Mouse (Mus musculus): ENCODE data around the gene Stra6.
A peak's percentile ranks its signal among the peaks of the same experiment; 100 is the strongest.

The Stra6 gene

DNA sequence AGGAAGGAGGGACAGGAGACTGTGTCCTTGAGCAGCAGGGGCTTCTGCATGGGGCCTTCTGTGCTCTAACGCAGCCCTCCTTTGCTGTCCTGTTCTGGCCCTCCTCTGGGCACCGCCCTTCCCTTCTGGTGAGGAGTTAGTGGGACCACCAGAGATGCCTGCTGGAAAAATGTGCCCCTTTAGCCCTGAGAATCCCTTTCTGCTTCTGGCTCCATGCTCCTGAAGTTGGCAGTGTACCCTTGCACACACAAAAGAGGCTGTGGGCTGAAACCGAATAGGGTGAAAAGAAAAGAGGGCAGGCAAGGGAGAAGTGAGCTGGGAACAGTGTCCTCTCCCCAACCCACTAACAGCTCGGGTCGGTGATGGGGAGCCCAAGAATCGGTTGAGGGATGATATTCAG lies 14.4 kb upstream of the Stra6 start:
- DNase-seq (ENCODE audit: low read depth, low spot score): no peak

DNA sequence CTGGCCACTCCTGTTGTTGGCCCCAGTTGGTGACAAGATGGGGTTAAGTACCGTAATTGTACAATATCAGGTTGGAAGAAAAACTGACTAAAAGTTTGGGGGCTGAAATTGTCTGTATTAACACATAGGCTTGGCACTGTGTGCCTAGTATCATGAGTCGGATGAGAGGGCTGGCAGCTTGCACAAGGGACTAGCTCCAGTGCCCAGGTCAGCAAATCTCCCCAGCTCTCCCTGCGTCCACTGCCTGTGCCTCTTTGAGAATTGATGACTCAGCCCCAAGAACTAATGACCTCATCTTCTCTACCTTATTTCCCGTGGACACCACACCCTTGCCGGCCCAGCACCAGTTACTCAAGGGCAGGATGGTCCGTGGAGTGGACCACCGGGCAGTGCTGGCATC lies 13.7 kb upstream of the Stra6 start:
- no peak for DNase-seq (ENCODE audit: low read depth, low spot score)

DNA sequence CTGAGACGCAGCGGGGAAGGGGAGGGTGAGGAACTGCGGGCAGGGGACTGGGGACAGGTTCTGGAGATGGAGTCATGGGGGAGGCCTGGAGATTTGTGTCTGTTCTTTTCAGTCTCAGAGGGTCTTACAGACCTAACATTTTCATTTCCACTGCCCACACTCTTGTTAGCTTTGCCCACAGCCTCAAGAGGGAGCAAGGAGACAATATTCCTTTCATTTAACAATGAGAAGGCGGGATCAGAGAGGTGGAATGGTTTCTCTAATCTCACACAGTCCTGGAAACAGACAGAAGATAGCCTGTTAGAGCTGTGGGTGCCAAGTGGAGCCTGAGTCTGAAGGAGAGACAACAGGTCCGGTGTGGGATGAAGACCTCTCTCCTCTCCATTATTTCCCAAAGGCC lies 11.7 kb upstream of the Stra6 start:
- no peak for DNase-seq (ENCODE audit: low read depth, low spot score)

DNA sequence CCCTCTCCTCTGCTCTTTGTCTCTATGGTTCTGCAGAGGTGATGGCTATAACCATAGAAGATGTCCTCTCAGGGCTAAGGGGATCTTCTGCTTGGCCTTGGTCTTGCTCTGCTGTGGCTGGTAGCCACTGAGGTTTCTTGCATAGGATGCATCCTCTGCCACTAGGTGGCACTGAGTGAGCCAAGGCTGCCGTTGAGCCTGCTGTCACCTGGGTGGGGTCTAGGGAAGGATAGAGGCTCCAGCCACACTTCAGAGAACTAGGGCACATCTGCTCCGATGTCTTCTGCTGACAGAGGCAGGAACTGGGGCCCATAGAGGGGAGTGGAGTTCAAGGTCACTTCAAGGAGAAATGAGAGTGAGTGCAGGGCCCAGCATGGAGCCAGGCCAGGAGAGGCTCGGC lies 10.5 kb upstream of the Stra6 start:
- no peak for DNase-seq (ENCODE audit: low read depth, low spot score)

DNA sequence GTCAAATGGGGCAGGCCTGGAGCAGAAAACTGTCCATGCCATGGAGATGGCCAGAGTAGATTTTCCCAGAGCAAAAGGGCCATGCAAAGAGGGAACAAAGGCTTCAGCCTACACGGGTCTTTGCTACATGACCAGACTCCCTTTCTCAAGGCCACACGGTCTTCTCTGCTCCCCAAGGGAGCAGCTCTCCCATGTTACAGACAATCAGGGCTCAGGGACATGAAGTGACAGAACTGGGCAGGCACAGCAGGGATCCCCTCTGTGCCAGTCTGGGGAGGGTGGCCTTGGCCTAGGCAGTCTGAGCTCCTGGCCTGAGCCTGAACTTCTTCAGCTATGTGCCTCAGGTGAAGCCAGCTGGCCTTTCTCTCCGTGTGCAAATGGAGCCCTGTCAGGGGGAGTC lies 10.0 kb upstream of the Stra6 start:
- DNase-seq (ENCODE audit: low read depth, low spot score): no peak

DNA sequence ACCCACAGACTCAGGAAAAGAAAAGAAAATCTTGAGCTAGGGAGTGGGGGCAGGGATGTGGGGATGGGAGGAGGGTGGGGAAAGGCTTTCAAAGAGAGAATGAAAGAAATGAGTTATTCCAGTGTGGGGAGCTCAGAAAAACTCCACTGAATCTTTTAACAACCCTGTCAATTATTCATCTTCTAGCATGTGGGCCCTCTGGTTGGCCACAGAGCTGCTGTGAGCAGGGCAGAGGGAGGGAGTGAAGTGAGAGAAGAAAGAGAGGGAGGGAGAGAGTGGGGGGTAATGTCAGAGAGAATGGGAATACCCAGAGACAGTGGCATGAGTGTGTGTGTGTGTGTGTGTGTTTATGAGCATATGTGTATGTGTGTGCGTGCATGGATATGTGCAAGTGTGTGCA lies 9.6 kb upstream of the Stra6 start:
- DNase-seq (ENCODE audit: low read depth, low spot score): no peak

DNA sequence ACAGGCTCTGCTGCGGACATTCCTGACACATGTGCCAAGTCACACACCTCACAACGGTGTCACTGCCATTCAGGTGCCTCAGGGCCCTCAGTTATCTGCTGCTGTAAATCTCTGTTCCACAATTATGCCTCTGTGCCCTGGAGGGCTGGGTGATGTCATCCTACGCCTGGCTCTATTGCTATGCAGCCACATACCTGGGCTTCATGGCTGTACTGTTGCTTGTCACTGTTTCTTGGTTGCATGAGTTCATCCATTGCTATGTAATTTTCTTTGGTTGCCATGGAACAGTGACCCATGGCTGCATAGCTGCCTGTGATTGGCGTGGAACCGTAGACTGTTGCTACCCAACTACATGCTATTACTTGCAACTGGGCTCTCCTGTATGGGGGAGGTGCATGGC lies 7.9 kb upstream of the Stra6 start:
- no peak for DNase-seq (ENCODE audit: low read depth, low spot score)

DNA sequence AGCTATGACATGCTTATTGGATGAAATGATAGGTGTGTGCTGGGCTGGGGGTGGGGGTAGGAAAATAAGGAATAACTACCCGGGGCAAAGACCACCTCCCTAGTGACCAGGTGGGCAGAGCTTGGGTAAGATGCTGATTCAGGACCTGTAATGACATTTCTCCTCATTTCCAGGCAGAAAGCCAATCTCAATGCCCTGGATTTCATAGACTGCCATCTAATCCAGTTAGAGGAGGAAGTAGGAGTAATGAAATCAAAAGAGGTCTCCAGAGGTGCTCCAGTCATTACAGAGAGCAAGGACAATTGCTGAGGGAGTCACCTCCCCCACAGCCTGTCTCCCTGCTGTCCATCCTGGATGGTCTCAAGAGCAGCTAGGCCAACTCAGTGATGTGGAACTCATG lies 3.7 kb upstream of the Stra6 start:
- no peak for DNase-seq (ENCODE audit: low read depth, low spot score)

DNA sequence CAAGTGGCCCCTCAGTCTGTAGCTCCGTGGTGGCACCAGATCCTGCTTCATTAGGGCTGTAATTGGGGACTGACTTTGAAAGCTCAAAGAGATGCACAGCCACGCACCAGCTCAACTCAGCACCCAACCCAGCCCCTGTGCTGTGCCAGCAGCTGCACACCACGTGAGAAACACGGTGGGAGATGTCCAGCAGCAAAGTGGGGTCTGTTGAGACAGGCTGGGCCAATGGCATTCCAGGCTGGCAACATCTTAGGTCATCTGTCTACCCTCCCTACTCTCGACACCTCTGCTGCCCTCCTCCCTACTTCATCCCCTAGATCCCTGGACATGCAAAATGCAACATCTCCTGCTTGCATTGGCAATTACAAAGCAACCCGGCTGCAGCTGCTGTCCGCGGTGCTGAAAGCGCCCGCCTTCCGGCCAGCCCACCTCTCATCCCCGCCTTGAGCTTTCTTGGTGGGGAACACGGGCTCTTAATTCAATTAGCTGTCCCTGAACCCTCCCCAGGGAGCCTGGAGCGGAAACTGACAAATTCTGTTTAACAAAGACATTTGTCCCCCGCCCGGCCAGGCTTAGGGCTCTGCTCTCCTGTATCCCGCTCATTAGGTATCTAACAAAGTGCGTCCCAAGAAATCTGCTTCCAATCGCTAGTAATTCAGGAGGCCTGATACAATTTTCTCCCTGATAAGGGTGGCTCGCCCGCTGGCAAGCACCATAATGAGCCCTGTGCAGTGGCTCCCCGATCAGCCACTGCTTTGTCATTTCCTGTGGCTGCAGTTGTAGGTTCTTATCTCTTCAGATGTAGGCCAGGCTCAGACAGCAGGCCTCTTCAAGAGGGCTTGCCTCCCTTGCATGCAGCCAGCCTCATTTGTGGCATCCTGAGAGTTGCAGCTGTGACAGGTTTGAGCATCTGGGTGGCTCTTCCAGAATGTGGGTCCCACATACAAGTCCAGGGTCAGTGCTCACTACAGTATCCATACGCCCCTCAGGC lies 2.6 kb upstream of the Stra6 start:
- DNase-seq (ENCODE audit: low read depth, low spot score): peak; percentile 57

DNA sequence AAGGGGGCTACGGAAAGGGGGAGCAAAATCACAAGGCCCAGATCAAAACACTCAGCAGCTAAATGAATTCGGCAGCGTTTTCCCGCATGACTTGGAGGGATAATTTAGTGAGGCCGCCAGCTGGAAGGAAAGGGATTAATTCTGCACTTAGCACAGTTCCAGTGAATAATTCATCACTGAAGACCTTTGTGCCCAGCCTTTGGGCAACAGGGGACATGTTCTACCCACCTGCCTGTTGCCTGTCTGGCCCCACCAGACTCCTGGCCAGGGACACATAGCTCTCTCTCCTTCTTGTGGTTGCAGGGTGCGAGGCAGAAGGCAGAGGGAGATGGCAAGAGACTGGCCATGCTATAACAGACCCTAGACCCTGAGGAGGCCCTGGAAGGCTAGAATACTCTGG lies 1.9 kb downstream of the Stra6 start:
- DNase-seq (ENCODE audit: low read depth, low spot score): no peak

DNA sequence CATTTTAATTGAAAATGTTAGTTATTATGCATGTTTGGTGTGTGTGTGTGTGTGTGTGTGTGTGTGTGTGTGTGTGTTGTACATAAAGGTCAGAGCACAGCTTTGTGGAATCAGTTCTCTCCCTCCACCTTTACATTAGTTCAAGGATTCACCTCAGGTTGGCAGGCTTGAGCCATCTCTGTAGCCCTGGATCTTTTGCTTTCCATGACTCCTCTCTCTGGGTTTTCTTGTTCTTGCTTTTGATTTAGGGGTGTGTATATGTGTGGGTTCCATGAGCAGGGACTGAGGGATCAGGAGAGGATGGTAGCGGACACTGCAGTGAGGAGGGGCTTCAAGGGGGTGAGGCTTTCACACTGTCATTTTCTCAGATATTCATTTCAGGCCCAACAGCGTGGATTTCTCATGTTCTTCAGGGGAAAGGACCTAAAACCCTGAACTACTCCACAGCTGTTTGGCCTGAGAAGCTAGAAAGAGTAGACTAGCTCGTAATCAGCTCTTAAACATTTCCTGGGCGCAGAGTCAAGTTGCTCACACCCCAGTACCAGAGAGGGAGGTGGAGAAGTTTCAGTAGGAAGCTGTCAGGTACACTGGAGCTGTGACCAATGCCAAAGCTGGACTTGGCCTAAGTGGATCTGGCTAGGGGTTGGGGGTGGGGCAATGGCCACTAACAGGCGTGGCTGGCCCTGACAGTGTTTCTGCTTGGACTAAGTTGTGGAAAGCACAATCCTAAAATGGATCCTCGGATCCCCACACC lies 2.6 kb downstream of the Stra6 start:
- no peak for DNase-seq (ENCODE audit: low read depth, low spot score)

DNA sequence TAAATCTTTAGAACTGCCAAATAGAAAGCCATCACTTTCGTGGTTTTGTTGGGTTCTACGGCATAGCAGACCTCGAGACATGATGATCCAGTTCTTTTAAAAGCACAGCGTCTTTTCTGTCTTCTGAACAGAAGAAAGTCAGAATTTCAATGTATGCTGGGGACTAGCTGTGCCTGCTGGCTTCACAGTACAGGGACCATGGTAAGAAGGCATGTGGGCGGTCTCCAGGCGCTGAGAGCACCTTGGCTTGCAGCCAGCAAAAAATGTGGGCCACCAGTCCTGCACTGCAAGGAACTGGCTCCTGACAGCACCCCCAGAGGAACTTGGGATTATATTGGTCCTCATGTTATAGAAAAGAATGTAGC lies 3.1 kb downstream of the Stra6 start:
- no peak for DNase-seq (ENCODE audit: low read depth, low spot score)

DNA sequence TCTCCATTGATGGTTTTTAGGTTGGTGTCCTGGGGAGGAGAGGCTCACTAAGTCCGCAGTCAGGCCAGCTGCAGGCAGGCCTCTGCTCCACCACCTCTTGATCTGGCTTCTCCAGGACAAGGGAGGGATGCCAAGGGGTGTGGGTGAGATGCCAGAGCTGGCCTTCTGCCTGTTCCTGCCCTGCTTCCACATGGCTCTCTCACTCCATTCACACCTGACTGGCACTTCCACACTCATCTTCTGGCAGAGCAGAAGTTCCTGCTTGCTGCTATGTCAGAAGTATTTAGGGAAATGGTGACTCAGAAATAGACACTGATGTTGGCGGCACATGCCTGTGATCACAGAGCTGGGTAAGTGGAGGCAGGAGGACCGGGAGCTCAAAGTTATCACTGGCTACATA lies 4.0 kb downstream of the Stra6 start:
- DNase-seq (ENCODE audit: low read depth, low spot score): no peak

DNA sequence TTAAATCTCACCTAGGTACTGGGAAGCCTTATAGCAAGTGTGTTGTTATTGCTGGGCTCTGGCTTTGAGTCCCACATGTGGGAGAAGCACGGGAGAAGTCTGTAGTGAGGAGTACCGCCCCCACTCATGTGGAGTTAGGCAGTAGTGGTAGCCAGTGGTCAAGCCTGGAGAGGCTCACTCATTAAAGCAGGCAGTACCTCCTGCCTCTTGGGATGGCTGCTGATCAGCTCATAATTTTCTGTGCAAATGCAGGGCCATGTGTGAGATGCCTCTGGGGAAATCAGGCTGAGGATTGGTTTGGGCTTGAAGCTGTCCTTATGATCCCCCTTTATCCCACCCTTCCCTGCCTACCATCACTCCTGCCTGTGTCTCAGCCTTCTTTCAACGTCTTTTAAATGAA lies 11.0 kb downstream of the Stra6 start:
- DNase-seq (ENCODE audit: low read depth, low spot score): no peak

DNA sequence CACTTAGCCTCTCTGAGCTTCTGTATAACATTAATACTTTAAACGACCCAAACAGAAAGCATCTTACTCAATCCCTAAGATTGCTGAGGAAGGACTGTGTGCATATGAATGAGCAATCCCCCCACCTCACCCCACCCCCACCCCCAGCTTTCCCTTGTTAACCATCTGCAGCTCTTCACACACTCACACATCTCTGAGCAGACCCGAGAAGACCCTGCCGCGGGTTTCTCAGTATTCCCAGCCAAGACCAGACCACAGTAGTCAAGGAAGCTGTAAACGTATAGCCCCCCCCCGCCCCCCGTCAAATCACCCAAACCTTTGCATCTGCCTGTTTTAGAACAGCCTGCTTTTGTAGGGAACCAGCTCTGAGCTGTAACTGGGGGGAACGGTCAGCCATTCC lies 21.0 kb downstream of the Stra6 start:
- DNase-seq (ENCODE audit: low read depth, low spot score): no peak

DNA sequence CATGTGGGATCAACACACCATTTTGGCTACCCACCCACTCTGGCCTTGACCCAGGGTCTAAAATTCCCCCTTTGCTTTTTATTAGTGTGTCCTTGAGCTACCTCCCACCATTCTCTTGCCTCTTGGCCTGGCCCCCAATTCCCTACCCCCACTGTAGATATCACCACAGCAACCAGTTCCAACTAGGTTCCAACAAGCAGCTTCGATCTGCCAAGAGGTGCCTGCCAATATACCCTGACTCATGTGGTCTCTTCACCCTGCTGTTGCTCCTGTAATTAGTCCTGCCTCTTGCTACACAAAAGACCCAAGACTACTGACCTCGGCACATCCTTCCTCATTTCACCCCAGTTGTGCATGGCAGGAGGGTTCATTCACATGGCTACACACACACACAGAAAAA lies 21.5 kb downstream of the Stra6 start:
- DNase-seq (ENCODE audit: low read depth, low spot score): no peak

DNA sequence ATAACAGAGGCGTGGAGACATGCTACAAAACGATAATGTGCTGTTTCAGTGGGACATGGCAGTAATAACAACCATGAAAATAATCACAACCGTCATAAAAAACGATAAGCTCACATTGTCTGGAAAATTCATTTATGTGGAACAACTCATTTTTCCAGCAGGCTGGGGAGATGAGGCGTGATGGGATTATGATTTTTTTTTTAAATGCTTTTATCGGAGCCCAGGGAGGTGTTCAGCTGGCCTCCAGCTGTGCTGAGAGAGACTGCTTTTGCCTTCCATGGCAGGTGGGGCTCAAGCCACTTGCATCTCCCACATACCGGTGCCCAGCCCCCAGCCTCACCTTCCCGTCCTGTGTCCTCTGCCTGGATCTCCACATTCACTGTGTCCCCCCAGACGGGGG lies 22.6 kb downstream of the Stra6 start:
- no peak for DNase-seq (ENCODE audit: low read depth, low spot score)

DNA sequence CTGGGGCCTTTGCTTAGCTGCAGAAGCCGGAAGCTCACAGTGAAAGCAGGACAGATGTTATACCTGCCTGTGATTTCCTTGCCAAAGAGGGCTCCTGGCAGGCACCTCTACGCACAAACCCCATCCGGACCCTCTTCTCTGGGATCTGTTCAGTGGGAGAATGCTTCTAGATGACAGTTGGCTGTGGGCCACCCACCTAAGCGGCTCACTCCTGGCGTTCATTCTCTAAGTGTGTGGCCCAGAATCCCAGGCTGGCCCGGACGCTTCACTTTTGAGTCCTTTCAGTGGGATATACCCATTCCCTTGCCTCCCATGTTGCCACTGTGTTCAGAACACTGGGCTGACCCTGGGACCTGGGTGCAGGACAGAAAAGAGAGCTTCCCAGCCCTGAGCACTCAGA lies 23.3 kb downstream of the Stra6 start:
- DNase-seq (ENCODE audit: low read depth, low spot score): no peak

DNA sequence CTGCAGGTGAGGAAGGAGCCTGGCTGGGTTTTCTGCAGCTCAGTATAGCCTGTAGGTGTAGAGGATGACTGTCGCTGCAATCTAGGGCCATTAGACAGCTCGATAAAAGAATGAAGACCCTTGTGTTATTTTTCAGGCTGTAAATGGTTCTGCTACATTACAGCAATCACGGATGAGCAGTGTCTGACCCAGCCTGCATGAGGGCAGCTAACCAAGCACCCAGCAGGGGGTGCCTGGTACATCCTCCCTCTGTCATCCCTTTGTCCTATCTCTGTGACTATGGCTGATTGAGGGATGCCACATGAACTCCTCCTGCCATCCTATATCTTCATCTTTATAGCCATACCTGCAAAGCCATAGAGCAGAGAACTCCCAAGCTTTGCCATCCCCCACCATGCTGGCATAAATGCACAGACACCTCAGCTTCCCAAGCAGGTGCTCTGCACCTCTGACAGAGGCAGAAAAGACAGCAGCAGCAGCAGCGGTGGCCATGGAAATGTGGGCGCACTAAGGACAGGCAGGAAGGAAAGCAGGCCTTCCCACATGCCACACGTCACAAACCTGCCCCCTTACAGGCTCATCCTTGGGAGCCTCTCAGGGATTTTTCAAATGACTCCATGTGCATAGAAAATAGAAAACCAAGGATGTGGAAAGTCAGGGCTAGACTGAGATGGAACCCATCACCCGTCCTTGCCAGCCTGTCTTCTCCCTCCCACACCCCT lies 23.9 kb downstream of the Stra6 start:
- no peak for DNase-seq (ENCODE audit: low read depth, low spot score)

DNA sequence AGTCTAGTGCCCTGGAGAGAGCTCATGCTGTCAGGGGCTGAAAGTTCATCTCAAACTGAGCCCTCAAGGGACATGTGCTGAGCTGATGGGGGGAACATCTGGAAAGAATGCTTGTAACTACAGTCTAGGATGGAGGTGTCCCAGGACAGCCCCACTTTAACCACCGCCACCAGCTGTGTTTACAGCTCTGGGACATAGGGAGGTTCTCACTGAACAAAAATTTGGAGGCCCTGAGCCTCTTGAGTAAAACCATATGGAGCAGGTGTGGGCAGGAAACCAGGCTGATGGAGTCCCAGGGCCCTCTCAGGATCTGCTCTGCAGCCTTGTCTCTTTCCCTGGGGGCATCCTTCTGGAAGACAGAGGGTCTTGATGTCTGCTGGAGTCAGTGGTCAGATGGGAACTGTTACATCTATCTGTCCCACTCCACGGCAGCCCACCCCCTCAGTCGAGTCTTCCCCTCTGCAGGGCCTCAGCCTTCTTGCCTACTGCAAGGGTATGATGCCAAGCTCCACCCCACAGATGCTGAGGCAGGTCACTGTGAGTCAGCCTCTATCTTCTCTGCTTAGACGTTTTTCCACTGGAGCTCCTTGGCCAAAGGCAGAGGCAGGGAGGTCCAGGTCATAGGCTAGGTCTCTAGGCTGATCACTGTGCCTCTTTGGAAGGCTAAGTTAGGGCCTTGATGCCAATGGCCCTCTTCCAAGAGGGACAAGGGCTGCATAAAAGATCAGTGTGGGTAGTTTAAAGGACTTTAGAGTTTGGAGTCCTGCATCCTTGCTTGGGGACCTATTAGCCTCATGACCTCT lies 28.2 kb downstream of the Stra6 start:
- DNase-seq (ENCODE audit: low read depth, low spot score): no peak

DNA sequence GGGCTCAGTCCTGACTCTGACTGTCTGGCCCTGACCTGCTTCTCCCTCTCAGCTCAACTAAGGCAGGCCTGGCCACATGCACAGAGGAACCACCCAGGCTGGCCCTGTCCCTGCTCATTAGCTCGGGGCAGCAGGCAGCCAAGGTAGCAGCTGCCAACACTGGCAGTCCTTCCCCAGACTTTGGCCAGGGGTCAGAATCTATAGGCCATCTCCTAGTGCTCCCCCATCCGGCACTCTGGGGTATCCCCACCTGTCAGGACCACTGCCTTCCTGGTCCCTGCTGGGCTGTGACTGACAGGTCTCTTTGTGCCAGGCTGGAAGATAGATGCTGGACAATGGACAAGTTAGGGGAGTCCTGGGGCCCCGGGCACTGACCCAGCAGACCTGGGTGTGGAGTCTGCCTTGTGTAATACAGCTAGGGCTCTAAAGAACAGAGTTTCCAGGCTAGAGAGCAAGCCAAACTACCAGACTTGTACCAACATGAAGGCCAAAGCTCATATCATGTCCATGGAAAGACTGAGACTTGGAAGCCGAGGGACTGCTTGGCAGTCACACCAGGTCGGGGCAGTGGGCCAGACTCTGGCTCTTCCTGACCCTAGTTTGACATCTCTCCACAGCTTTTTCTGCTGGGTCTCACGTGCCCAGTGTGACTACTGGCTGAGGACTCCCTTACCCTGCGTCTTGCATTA lies 29.1 kb downstream of the Stra6 start:
- no peak for DNase-seq (ENCODE audit: low read depth, low spot score)
